Mouse (Mus musculus) stomach, embryonic 14.5 days (tissue): ENCODE measurements around the gene Gtf2h1. TPM values are rescaled to one million over a fixed set of nuclear protein-coding genes. Genes with fewer than 3 reads are reported as not detected.
"Not testable (repeated sequence)": the region's sequence is repeated elsewhere in the genome, so short reads cannot be mapped to it uniquely, and the experiment has no call there.

Experiments
- ATAC-seq: fragments of 200-750 bp; cut with Nextera tagmentation; 2 replicates; pipeline ENCODE4 v1.8.0; 2017; ENCODE audit warnings: low read depth, moderate TSS enrichment; ENCODE audit not compliant: insufficient number of reproducible peaks, insufficient read depth, low FRiP score
- H3K27ac ChIP-seq: fragments of 300-500 bp; sonication (generic); 2 replicates; pipeline ENCODE4 v1.5.1; 2014; ENCODE audit warnings: mild to moderate bottlenecking, low read length, moderate library complexity, mixed read lengths
- H3K27me3 ChIP-seq: fragments of 300-500 bp; sonication (generic); 2 replicates; pipeline ENCODE4 v1.6.1; 2014; ENCODE audit warnings: low read length, control low read depth, mixed read lengths; ENCODE audit not compliant: control insufficient read depth, insufficient read depth
- H3K36me3 ChIP-seq: fragments of 300-500 bp; sonication (generic); 2 replicates; pipeline ENCODE4 v1.6.1; 2014; ENCODE audit warnings: mild to moderate bottlenecking, control low read depth, low read length, moderate library complexity, mixed read lengths; ENCODE audit not compliant: control insufficient read depth, insufficient read depth
- H3K4me1 ChIP-seq: fragments of 300-500 bp; sonication (generic); 2 replicates; pipeline ENCODE4 v1.6.1; 2014; ENCODE audit warnings: low read length, control low read depth, mixed read lengths; ENCODE audit not compliant: control insufficient read depth, insufficient read depth
- H3K4me2 ChIP-seq: fragments of 300-500 bp; sonication (generic); replicated peaks from 2 replicates; pipeline ENCODE4 v1.6.1; 2014; ENCODE audit warnings: low read depth, low read length, control low read depth
- H3K4me3 ChIP-seq: fragments of 300-500 bp; sonication (generic); 2 replicates; pipeline ENCODE4 v1.5.1; 2014; ENCODE audit warnings: low read depth, low read length, control low read depth
- H3K9ac ChIP-seq: fragments of 300-500 bp; sonication (generic); replicated peaks from 2 replicates; pipeline ENCODE4 v1.6.1; 2014; ENCODE audit warnings: low read depth, mild to moderate bottlenecking, control low read depth, low read length, moderate library complexity, mixed read lengths
- H3K9me3 ChIP-seq: fragments of 300-500 bp; sonication (generic); 2 replicates; pipeline ENCODE4 v1.6.1; 2016; ENCODE audit warnings: low read depth, low read length, control low read depth; ENCODE audit not compliant: control insufficient read depth
- WGBS: fragments of 180-500 bp; shearing (Covaris S2); extraction: QIAGEN DNeasy Blood & Tissue Kit; methylation state at CpG from one replicate; pipeline ENCODE4 v1.1.7; 2014; 5-methylcytosine and 5-hydroxymethylcytosine counted together
- polyA plus RNA-seq: library from polyadenylated mRNA; unstranded; fragments of >200 nt; fragmentation: Nextera tagmentation; extraction: Ambion mirVana; gene quantifications from 2 replicates; pipeline ENCODE4 v1.2.1, GENCODE M21; 2014

Gtf2h1 gene
- polyA plus RNA-seq, 1 experiment from 2014 or later: 40.8 TPM

GRCm38 (mm10) chr7:46820876-46821632 lies 25.2 kb downstream of the Gtf2h1 start:
- H3K9me3 ChIP-seq, H3K4me1 ChIP-seq, H3K27me3 ChIP-seq, H3K4me3 ChIP-seq, H3K4me2 ChIP-seq, H3K27ac ChIP-seq, H3K9ac ChIP-seq, ATAC-seq: not testable (repeated sequence)
- WGBS: 68% methylated on average over 15 of the region's 15 CpGs
- H3K36me3 ChIP-seq: peaks cover 44% of the 10 kb centered on the region

GRCm38 (mm10) chr7:46827046-46827802 lies 31.3 kb downstream of the Gtf2h1 start:
- no peaks in the 10 kb centered on the region for H3K27me3 ChIP-seq
- H3K36me3 ChIP-seq: peaks cover 14% of the 10 kb centered on the region
- WGBS: 57% methylated on average over 20 of the region's 20 CpGs
- no peaks in the 10 kb centered on the region for H3K9me3 ChIP-seq
- H3K4me3 ChIP-seq: no peak overlapping the region
- H3K27ac ChIP-seq: no peak overlapping the region
- H3K4me1 ChIP-seq: no peaks in the 10 kb centered on the region
- no peak for ATAC-seq
- no peak overlapping the region for H3K9ac ChIP-seq
- no peak overlapping the region for H3K4me2 ChIP-seq

- H3K36me3 ChIP-seq: peaks cover 9% of the 10 kb centered on the region
- H3K27me3 ChIP-seq: no peaks in the 10 kb centered on the region
- ATAC-seq: no peak
- no peaks in the 10 kb centered on the region for H3K4me1 ChIP-seq
- H3K9ac ChIP-seq: no peak overlapping the region
- no peak overlapping the region for H3K4me2 ChIP-seq
- WGBS: 81% methylated on average over 2 of the region's 2 CpGs
- H3K27ac ChIP-seq: no peak overlapping the region
- H3K9me3 ChIP-seq: no peaks in the 10 kb centered on the region
- no peak overlapping the region for H3K4me3 ChIP-seq
These were observed 31.9 kb downstream of the Gtf2h1 start for GRCm38 (mm10) chr7:46827803-46828184.

- H3K27me3 ChIP-seq: no peaks in the 10 kb centered on the region
- H3K9me3 ChIP-seq: no peaks in the 10 kb centered on the region
- H3K4me1 ChIP-seq: no peaks in the 10 kb centered on the region
- no peaks in the 10 kb centered on the region for H3K36me3 ChIP-seq
- no peak overlapping the region for H3K9ac ChIP-seq
- no peak overlapping the region for H3K27ac ChIP-seq
- ATAC-seq: no peak
- 85% methylated on average over 12 of the region's 12 CpGs for WGBS
- H3K4me3 ChIP-seq: no peak overlapping the region
- H3K4me2 ChIP-seq: no peak overlapping the region
These were observed 34.0 kb downstream of the Gtf2h1 start for GRCm38 (mm10) chr7:46829911-46830310.

GRCm38 (mm10) chr7:46830799-46831590 lies 35.1 kb downstream of the Gtf2h1 start:
- no peak for ATAC-seq
- no peaks in the 10 kb centered on the region for H3K4me1 ChIP-seq
- no peak overlapping the region for H3K9ac ChIP-seq
- 47% methylated on average over 13 of the region's 13 CpGs for WGBS
- no peak overlapping the region for H3K4me3 ChIP-seq
- H3K27ac ChIP-seq: no peak overlapping the region
- no peaks in the 10 kb centered on the region for H3K27me3 ChIP-seq
- no peaks in the 10 kb centered on the region for H3K36me3 ChIP-seq
- no peak overlapping the region for H3K4me2 ChIP-seq
- no peaks in the 10 kb centered on the region for H3K9me3 ChIP-seq

GRCm38 (mm10) chr7:46831693-46832092 lies 35.8 kb downstream of the Gtf2h1 start:
- H3K27ac ChIP-seq: no peak overlapping the region
- WGBS: 76% methylated on average over 8 of the region's 8 CpGs

GRCm38 (mm10) chr7:46832112-46832810 lies 36.4 kb downstream of the Gtf2h1 start:
- WGBS: 91% methylated on average over 11 of the region's 11 CpGs
- H3K27me3 ChIP-seq, H3K4me3 ChIP-seq, H3K9ac ChIP-seq, H3K4me1 ChIP-seq, H3K9me3 ChIP-seq, H3K27ac ChIP-seq, H3K4me2 ChIP-seq, H3K36me3 ChIP-seq, ATAC-seq: not testable (repeated sequence)

More at GRCm38 (mm10) chr7:46831693-46832092, 35.8 kb downstream of the Gtf2h1 start:
- no peaks in the 10 kb centered on the region for H3K36me3 ChIP-seq
- no peaks in the 10 kb centered on the region for H3K9me3 ChIP-seq
- H3K4me2 ChIP-seq: no peak overlapping the region
- H3K4me1 ChIP-seq: no peaks in the 10 kb centered on the region
- H3K9ac ChIP-seq: no peak overlapping the region
- ATAC-seq: no peak
- H3K4me3 ChIP-seq: no peak overlapping the region
- no peaks in the 10 kb centered on the region for H3K27me3 ChIP-seq

GRCm38 (mm10) chr7:46833266-46833665 lies 37.4 kb downstream of the Gtf2h1 start:
- WGBS: 55% methylated on average over 6 of the region's 6 CpGs
- Histone ChIP-seq H3K4me3 (no peak overlapping the region), H3K4me2 (no peak overlapping the region), H3K9me3 (no peaks in the 10 kb centered on the region), H3K4me1 (peaks cover 5% of the 10 kb centered on the region; the same call in 1 of the 2 replicates), H3K27ac (no peak overlapping the region), H3K36me3 (no peaks in the 10 kb centered on the region), H3K27me3 (no peaks in the 10 kb centered on the region), H3K9ac (no peak overlapping the region)
- peak; percentile 61; the same call in 1 of the 2 replicates for ATAC-seq
